In the genomic region with DNA sequence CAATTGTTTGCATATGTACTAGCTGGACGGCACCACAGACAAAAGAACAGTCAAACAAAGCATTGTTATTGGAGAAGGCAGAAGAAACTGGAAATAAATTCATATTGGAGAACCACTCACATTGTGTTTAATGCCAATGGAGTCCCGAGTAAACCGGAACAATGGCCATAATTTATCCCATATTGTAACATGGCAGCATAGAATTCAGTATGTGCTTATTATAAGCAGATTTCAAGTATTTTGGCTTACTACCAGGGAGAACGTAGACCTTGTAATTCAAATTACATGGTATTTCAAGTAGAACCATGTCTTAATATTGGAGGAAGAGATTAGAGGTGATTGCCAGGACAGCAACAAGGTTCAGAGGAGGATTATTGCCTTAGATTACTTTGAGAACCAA, we compare ENCODE assay signal across 23 mouse cellular contexts.
DNase-seq lines count a peak whose midpoint lies in the region; ATAC-seq lines count a peak whose summit lies in the region.
"Had no signal": no experiment of that assay in that cellular context is flagged by ENCODE, and none has a peak within 500 bp of the region (broad histone marks: within the 10 kb centered on the region; RNA-seq: fewer than 3 reads in every experiment).

No protein-coding gene starts in this region.

- 66% methylated on average over 4 of the region's 4 CpGs for WGBS in embryonic facial prominence, embryonic 11.5 days
- 78% methylated on average over 4 of the region's 4 CpGs for WGBS in embryonic facial prominence, embryonic 10.5 days
- 52% methylated on average over 4 of the region's 4 CpGs for WGBS in midbrain, embryonic 14.5 days
- 63% methylated on average over 4 of the region's 4 CpGs for whole genome bisulfite sequencing in midbrain, embryonic 15.5 days
- 44% methylated on average over 4 of the region's 4 CpGs for WGBS in embryonic facial prominence, embryonic 14.5 days
- 82% methylated on average over 4 of the region's 4 CpGs for WGBS in forebrain, embryonic 15.5 days

- H3K9ac ChIP-seq in embryonic facial prominence, embryonic 11.5 days (replicated peaks; ENCODE audit: low read length), result no peak overlapping the region
- no peak overlapping the region for H3K9ac ChIP-seq in midbrain, embryonic 14.5 days (replicated peaks; ENCODE audit: low read length)
- H3K9ac ChIP-seq in midbrain, embryonic 15.5 days, result no peak overlapping the region
- no peak overlapping the region for H3K9ac ChIP-seq in embryonic facial prominence, embryonic 14.5 days (ENCODE audit: low read depth, low read length)
- no peak overlapping the region for H3K9ac ChIP-seq in forebrain, embryonic 15.5 days (replicated peaks)
- H3K9ac ChIP-seq: embryonic facial prominence, embryonic 12.5 days; forebrain, embryonic 12.5 days; forebrain, postnatal 0 days had no signal

- H3K27ac ChIP-seq in embryonic facial prominence, embryonic 11.5 days (replicated peaks; ENCODE audit: low read depth, low read length), result no peak overlapping the region
- H3K27ac ChIP-seq in embryonic facial prominence, embryonic 10.5 days (replicated peaks), result no peak overlapping the region
- H3K27ac ChIP-seq in midbrain, embryonic 14.5 days (replicated peaks; ENCODE audit: low read depth, low read length), result no peak overlapping the region
- H3K27ac ChIP-seq in midbrain, embryonic 15.5 days, result no peak overlapping the region
- no peak overlapping the region for H3K27ac ChIP-seq in embryonic facial prominence, embryonic 14.5 days (replicated peaks; ENCODE audit: low read depth, low read length)
- H3K27ac ChIP-seq in forebrain, embryonic 15.5 days (replicated peaks), result no peak overlapping the region
- H3K27ac ChIP-seq: embryonic facial prominence, embryonic 12.5 days; forebrain, embryonic 10.5 days; forebrain, embryonic 12.5 days had no signal

- no peaks in the 10 kb centered on the region for H3K4me1 ChIP-seq in embryonic facial prominence, embryonic 11.5 days (ENCODE audit: control insufficient read depth, insufficient read depth, low read length)
- no peaks in the 10 kb centered on the region for H3K4me1 ChIP-seq in embryonic facial prominence, embryonic 10.5 days
- H3K4me1 ChIP-seq in midbrain, embryonic 14.5 days (ENCODE audit: control insufficient read depth, insufficient read depth, low read length), result no peaks in the 10 kb centered on the region
- no peaks in the 10 kb centered on the region for H3K4me1 ChIP-seq in midbrain, embryonic 15.5 days
- no peaks in the 10 kb centered on the region; the same call in 1 of the 2 replicates for H3K4me1 ChIP-seq in embryonic facial prominence, embryonic 14.5 days (ENCODE audit: control insufficient read depth, insufficient read depth, low read length)
- no peaks in the 10 kb centered on the region for H3K4me1 ChIP-seq in forebrain, embryonic 15.5 days
- H3K4me1 ChIP-seq: embryonic facial prominence, embryonic 12.5 days; forebrain, embryonic 10.5 days; forebrain, embryonic 12.5 days had no signal

- H3K27me3 ChIP-seq in embryonic facial prominence, embryonic 11.5 days (ENCODE audit: control insufficient read depth, insufficient read depth, low read length), result no peaks in the 10 kb centered on the region
- H3K27me3 ChIP-seq in embryonic facial prominence, embryonic 10.5 days (replicated peaks; ENCODE audit: low read depth, poor library complexity, severe bottlenecking), result no peaks in the 10 kb centered on the region
- no peaks in the 10 kb centered on the region for H3K27me3 ChIP-seq in midbrain, embryonic 14.5 days (ENCODE audit: control insufficient read depth, insufficient read depth, low read length)
- no peaks in the 10 kb centered on the region for H3K27me3 ChIP-seq in midbrain, embryonic 15.5 days (replicated peaks)
- no peaks in the 10 kb centered on the region for H3K27me3 ChIP-seq in embryonic facial prominence, embryonic 14.5 days (replicated peaks; ENCODE audit: control insufficient read depth, insufficient read depth, low read length)
- no peaks in the 10 kb centered on the region for H3K27me3 ChIP-seq in forebrain, embryonic 15.5 days
- H3K27me3 ChIP-seq: CH12.LX; embryonic facial prominence, embryonic 12.5 days; forebrain, embryonic 12.5 days; Patski had no signal

- DNase-seq in embryonic facial prominence, embryonic 11.5 days (ENCODE audit: low spot score), result peak; percentile 34
- DNase-seq in embryonic facial prominence, embryonic 10.5 days (ENCODE audit: low spot score), result no peak
- peak; percentile 4 for DNase-seq in midbrain, embryonic 14.5 days
- peak; percentile 90 for DNase-seq in embryonic facial prominence, embryonic 14.5 days (ENCODE audit: low spot score)
- DNase-seq in thymus, adult 18-20 months, result no peak
- DNase-seq: B cell, adult 2 months; cerebellum, adult 11-12 months; cerebellum, adult 2 months; cerebellum, adult 9-10 months; cerebellum, postnatal 25 days; forebrain, postnatal 0 days had no signal

- no peak overlapping the region for H3K4me3 ChIP-seq in embryonic facial prominence, embryonic 11.5 days (ENCODE audit: low read depth, low read length)
- no peak overlapping the region for H3K4me3 ChIP-seq in embryonic facial prominence, embryonic 10.5 days
- no peak overlapping the region for H3K4me3 ChIP-seq in midbrain, embryonic 14.5 days (replicated peaks; ENCODE audit: low read depth, low read length)
- H3K4me3 ChIP-seq in midbrain, embryonic 15.5 days, result no peak overlapping the region
- no peak overlapping the region for H3K4me3 ChIP-seq in embryonic facial prominence, embryonic 14.5 days (ENCODE audit: low read depth, low read length)
- no peak overlapping the region for H3K4me3 ChIP-seq in forebrain, embryonic 15.5 days
- H3K4me3 ChIP-seq: embryonic facial prominence, embryonic 12.5 days; erythroblast, embryonic 14.5 days; forebrain, embryonic 10.5 days; forebrain, embryonic 12.5 days had no signal

- H3K4me2 ChIP-seq in embryonic facial prominence, embryonic 11.5 days (ENCODE audit: low read depth, low read length), result no peak overlapping the region
- no peak overlapping the region for H3K4me2 ChIP-seq in midbrain, embryonic 14.5 days (ENCODE audit: low read length)
- no peak overlapping the region for H3K4me2 ChIP-seq in midbrain, embryonic 15.5 days
- no peak overlapping the region for H3K4me2 ChIP-seq in embryonic facial prominence, embryonic 14.5 days (ENCODE audit: low read depth, low read length)
- no peak overlapping the region for H3K4me2 ChIP-seq in forebrain, embryonic 15.5 days (replicated peaks)
- H3K4me2 ChIP-seq: embryonic facial prominence, embryonic 12.5 days; forebrain, embryonic 12.5 days had no signal

- no peaks in the 10 kb centered on the region for H3K36me3 ChIP-seq in embryonic facial prominence, embryonic 11.5 days (replicated peaks; ENCODE audit: control insufficient read depth, insufficient read depth, low read depth, low read length)
- H3K36me3 ChIP-seq in embryonic facial prominence, embryonic 10.5 days (replicated peaks), result no peaks in the 10 kb centered on the region
- H3K36me3 ChIP-seq in midbrain, embryonic 14.5 days (ENCODE audit: control insufficient read depth, insufficient read depth, low read length), result no peaks in the 10 kb centered on the region
- no peaks in the 10 kb centered on the region for H3K36me3 ChIP-seq in midbrain, embryonic 15.5 days (replicated peaks)
- H3K36me3 ChIP-seq in embryonic facial prominence, embryonic 14.5 days (ENCODE audit: control insufficient read depth, insufficient read depth, low read length), result no peaks in the 10 kb centered on the region
- no peaks in the 10 kb centered on the region for H3K36me3 ChIP-seq in forebrain, embryonic 15.5 days
- H3K36me3 ChIP-seq: embryonic facial prominence, embryonic 12.5 days; forebrain, embryonic 10.5 days; forebrain, embryonic 12.5 days; G1E had no signal

- ATAC-seq in embryonic facial prominence, embryonic 11.5 days (replicated peaks; ENCODE audit: insufficient number of reproducible peaks, low FRiP score, low TSS enrichment, low read depth), result no peak
- no peak for ATAC-seq in midbrain, embryonic 14.5 days (ENCODE audit: low FRiP score, low TSS enrichment)
- no peak for ATAC-seq in midbrain, embryonic 15.5 days (replicated peaks)
- peak; percentile 68; the same call in 1 of the 2 replicates for ATAC-seq in embryonic facial prominence, embryonic 14.5 days (ENCODE audit: low read depth)
- ATAC-seq in forebrain, embryonic 15.5 days (replicated peaks), result no peak
- ATAC-seq: activated CD4-positive, CD25-positive, alpha-beta regulatory T cell, adult 4 months; CD4-positive, CD25-positive, alpha-beta regulatory T cell, adult 4 months; forebrain, embryonic 14.5 days; forebrain, postnatal 0 days; Patski had no signal

- H3K9me3 ChIP-seq in embryonic facial prominence, embryonic 11.5 days (replicated peaks; ENCODE audit: control insufficient read depth, low read length), result no peaks in the 10 kb centered on the region
- no peaks in the 10 kb centered on the region for H3K9me3 ChIP-seq in embryonic facial prominence, embryonic 10.5 days
- no peaks in the 10 kb centered on the region for H3K9me3 ChIP-seq in midbrain, embryonic 14.5 days (ENCODE audit: control insufficient read depth, low read length)
- H3K9me3 ChIP-seq in midbrain, embryonic 15.5 days, result no peaks in the 10 kb centered on the region
- 0 out of 2 replicates have a peak, but pooled peaks cover 4% of the 10 kb centered on the region for H3K9me3 ChIP-seq in embryonic facial prominence, embryonic 14.5 days (ENCODE audit: control insufficient read depth, low read length)
- H3K9me3 ChIP-seq in forebrain, embryonic 15.5 days, result no peaks in the 10 kb centered on the region
- H3K9me3 ChIP-seq: embryonic facial prominence, embryonic 12.5 days; forebrain, embryonic 10.5 days; forebrain, embryonic 12.5 days; G1E had no signal

Comparison
In these comparisons a context has a peak if more than half of its experiments do, and no peak if none do; other contexts are left out.
1. DNase-seq: peak in embryonic facial prominence, embryonic 11.5 days (single experiment), midbrain, embryonic 14.5 days (single experiment) and embryonic facial prominence, embryonic 14.5 days (single experiment); none in embryonic facial prominence, embryonic 10.5 days (single experiment) and thymus, adult 18-20 months (0 of 2).